Mouse (Mus musculus): ENCODE measurements around the gene Maff. TPM values are rescaled to one million over a fixed set of nuclear protein-coding genes. Genes with fewer than 3 reads are reported as not detected.
A peak's percentile ranks its signal among the peaks of the same experiment; 100 is the strongest.

Maff gene
- polyA plus RNA-seq, 1 experiment from 2014 or later: 6.4 TPM

DNA sequence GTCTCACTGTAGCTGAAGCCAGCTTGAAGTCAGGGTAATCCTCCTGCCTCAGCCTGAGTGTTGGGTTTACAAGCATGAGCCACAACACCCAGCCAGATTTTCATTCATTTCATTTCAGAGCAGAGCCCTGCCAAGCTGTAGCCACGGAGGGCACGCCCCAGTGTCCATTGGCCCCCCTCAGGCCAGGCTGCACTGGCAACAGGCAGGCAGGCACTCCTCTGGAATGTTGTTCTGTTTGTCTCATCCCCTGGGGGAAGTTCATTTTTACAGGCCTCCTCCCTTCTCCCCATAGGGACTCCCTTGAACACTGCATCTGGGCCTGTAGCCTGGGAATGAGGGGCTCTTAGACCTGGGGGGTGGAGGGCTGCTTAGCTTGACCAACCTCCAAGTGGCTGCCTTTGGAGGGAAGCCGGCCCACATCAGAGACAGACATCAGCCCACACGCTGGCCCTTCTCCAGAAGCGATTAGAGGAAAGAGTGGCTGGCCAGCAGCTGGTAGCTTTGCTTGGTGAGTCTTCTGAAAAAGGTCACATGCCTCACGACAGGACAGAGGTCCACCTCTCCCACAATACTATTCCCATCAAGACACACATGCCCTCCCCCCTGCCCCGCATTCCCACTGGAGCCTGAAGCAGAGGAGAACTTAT, 45.1 kb downstream of the Maff start:
- H3K4me2 ChIP-seq (ENCODE audit: low read length): no peak overlapping the region
- H3K36me3 ChIP-seq (ENCODE audit: control insufficient read depth, insufficient read depth, low read length): no peaks in the 10 kb centered on the region
- no peak overlapping the region for H3K4me3 ChIP-seq (ENCODE audit: low read depth, low read length)
- no peaks in the 10 kb centered on the region for H3K9me3 ChIP-seq (ENCODE audit: control insufficient read depth, low read length)
- no peaks in the 10 kb centered on the region for H3K27me3 ChIP-seq (replicated peaks; ENCODE audit: control insufficient read depth, insufficient read depth, low read length)
- DNase-seq (ENCODE audit: low spot score) (no peak), ATAC-seq (replicated peaks; ENCODE audit: low FRiP score, low TSS enrichment, low read depth) (no peak)
- peaks cover 38% of the 10 kb centered on the region for H3K4me1 ChIP-seq (replicated peaks; ENCODE audit: control insufficient read depth, insufficient read depth, low read length)
- H3K27ac ChIP-seq (ENCODE audit: low read depth): 0 out of 2 replicates have a peak overlapping the region, but pooled peaks have one; percentile 33
- WGBS: 42% methylated on average over 7 of the region's 7 CpGs
- 0 out of 2 replicates have a peak overlapping the region, but pooled peaks have one; percentile 10 for H3K9ac ChIP-seq (ENCODE audit: low read length)

DNA sequence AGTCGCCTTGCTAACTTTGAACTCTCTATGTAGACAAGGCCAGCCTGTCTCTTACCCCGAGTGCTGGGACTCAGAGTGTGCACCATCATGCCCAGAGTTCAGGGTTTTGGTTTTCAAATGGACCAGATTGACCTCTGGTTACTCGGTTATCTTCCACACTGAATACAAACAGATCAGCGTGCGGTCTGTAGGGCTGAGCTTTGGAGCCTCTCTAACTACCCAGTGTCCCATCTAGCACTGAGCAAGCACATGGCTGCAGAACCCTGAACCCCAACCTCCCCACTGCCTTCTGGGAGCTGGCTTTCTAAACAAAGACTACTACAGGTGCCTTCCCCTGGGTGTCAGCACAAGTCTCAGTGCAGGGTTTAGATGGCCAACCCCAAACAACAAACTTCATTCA, 46.1 kb downstream of the Maff start:
- DNase-seq (ENCODE audit: low spot score): no peak
- Histone ChIP-seq H3K4me3 (ENCODE audit: low read depth, low read length) (no peak overlapping the region), H3K4me2 (ENCODE audit: low read length) (no peak overlapping the region), H3K9ac (ENCODE audit: low read length) (no peak overlapping the region), H3K36me3 (ENCODE audit: control insufficient read depth, insufficient read depth, low read length) (no peaks in the 10 kb centered on the region), H3K4me1 (replicated peaks; ENCODE audit: control insufficient read depth, insufficient read depth, low read length) (peaks cover 38% of the 10 kb centered on the region), H3K9me3 (ENCODE audit: control insufficient read depth, low read length) (no peaks in the 10 kb centered on the region), H3K27me3 (replicated peaks; ENCODE audit: control insufficient read depth, insufficient read depth, low read length) (no peaks in the 10 kb centered on the region), H3K27ac (ENCODE audit: low read depth) (no peak overlapping the region)
- ATAC-seq (replicated peaks; ENCODE audit: low FRiP score, low TSS enrichment, low read depth): no peak
- WGBS: 80% methylated on average over 5 of the region's 5 CpGs

DNA sequence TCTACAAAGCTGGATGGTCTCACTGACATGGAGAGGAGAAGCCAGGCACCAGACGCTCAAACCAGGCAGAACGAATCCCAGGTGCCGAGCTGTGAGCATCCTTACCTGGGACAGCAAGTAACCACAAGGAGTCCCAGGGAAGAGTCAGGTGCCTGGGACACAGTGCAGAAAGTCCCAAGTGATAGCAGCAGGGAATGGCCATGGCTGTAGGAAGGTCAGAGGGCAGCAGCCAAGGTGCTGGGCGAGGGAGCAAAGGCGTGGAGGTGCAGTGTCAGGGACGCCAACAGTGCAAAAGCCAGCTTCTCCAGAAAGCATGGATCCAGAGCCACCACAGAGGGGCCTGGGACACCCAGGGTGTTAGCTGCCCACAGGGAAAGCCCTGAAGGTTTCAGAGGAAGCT, 46.7 kb downstream of the Maff start:
- H3K9ac ChIP-seq (ENCODE audit: low read length): no peak overlapping the region
- no peaks in the 10 kb centered on the region for H3K36me3 ChIP-seq (ENCODE audit: control insufficient read depth, insufficient read depth, low read length)
- no peak overlapping the region for H3K4me3 ChIP-seq (ENCODE audit: low read depth, low read length)
- H3K4me2 ChIP-seq (ENCODE audit: low read length): no peak overlapping the region
- ATAC-seq (replicated peaks; ENCODE audit: low FRiP score, low TSS enrichment, low read depth) (no peak), DNase-seq (ENCODE audit: low spot score) (no peak)
- no peaks in the 10 kb centered on the region for H3K9me3 ChIP-seq (ENCODE audit: control insufficient read depth, low read length)
- H3K27ac ChIP-seq (ENCODE audit: low read depth): no peak overlapping the region
- 90% methylated on average over 6 of the region's 6 CpGs for WGBS
- peaks cover 33% of the 10 kb centered on the region for H3K4me1 ChIP-seq (replicated peaks; ENCODE audit: control insufficient read depth, insufficient read depth, low read length)
- no peaks in the 10 kb centered on the region for H3K27me3 ChIP-seq (replicated peaks; ENCODE audit: control insufficient read depth, insufficient read depth, low read length)

DNA sequence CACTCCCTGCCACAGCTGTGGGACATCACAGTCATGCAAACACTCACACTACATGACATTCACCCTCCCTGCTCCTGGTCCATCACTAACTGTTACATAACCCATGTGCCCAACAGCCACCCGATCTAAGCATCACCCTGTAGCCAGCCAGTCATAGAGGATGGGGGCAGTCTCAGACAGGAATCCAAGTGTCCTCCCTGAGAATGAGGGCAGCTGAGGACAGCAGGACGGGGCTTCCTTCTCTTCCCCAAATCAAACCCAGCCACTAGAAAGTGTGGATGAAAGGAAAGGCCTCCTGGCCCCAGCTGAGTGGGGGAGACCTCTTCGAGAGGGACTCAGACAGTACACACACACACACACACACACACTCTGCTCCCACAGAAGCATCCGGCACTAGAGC, 48.4 kb downstream of the Maff start:
- DNase-seq (ENCODE audit: low spot score): no peak
- no peak overlapping the region for H3K4me2 ChIP-seq (ENCODE audit: low read length)

DNA sequence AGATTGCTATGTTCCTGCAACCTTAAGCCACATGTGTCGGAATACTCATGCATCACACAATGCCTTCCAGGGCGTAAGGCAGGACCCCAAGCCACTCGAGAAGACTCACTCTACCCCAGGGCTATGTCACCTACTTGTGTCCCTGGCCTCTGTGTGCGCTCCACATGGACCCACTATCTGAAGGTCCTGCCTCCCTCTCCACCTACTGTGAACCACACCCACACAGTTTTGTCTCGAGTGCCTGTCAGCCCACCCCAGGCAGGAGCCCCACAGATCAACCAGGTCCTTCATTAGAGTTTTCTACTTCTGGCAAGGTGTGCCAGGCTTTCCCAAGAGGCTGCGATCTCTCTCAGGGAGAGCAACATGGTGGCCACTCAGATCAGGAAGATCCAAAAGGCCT, 48.9 kb downstream of the Maff start:
- no peak for DNase-seq (ENCODE audit: low spot score)
- Histone ChIP-seq H3K9ac (ENCODE audit: low read length) (no peak overlapping the region), H3K36me3 (ENCODE audit: control insufficient read depth, insufficient read depth, low read length) (no peaks in the 10 kb centered on the region), H3K4me3 (ENCODE audit: low read depth, low read length) (no peak overlapping the region), H3K27ac (ENCODE audit: low read depth) (no peak overlapping the region), H3K4me2 (ENCODE audit: low read length) (no peak overlapping the region), H3K4me1 (replicated peaks; ENCODE audit: control insufficient read depth, insufficient read depth, low read length) (peaks cover 38% of the 10 kb centered on the region), H3K9me3 (ENCODE audit: control insufficient read depth, low read length) (no peaks in the 10 kb centered on the region), H3K27me3 (replicated peaks; ENCODE audit: control insufficient read depth, insufficient read depth, low read length) (no peaks in the 10 kb centered on the region)
- WGBS: 74% methylated on average over 6 of the region's 6 CpGs
- ATAC-seq (replicated peaks; ENCODE audit: low FRiP score, low TSS enrichment, low read depth): no peak

More for the DNA sequence above, 48.4 kb downstream of the Maff start:
- H3K4me3 ChIP-seq (ENCODE audit: low read depth, low read length): no peak overlapping the region
- H3K9ac ChIP-seq (ENCODE audit: low read length): no peak overlapping the region
- no peaks in the 10 kb centered on the region for H3K27me3 ChIP-seq (replicated peaks; ENCODE audit: control insufficient read depth, insufficient read depth, low read length)
- H3K36me3 ChIP-seq (ENCODE audit: control insufficient read depth, insufficient read depth, low read length): no peaks in the 10 kb centered on the region
- no peak for ATAC-seq (replicated peaks; ENCODE audit: low FRiP score, low TSS enrichment, low read depth)
- no peaks in the 10 kb centered on the region for H3K9me3 ChIP-seq (ENCODE audit: control insufficient read depth, low read length)
- no peak overlapping the region for H3K27ac ChIP-seq (ENCODE audit: low read depth)
- 60% methylated on average over 4 of the region's 4 CpGs for WGBS
- H3K4me1 ChIP-seq (replicated peaks; ENCODE audit: control insufficient read depth, insufficient read depth, low read length): peaks cover 38% of the 10 kb centered on the region

DNA sequence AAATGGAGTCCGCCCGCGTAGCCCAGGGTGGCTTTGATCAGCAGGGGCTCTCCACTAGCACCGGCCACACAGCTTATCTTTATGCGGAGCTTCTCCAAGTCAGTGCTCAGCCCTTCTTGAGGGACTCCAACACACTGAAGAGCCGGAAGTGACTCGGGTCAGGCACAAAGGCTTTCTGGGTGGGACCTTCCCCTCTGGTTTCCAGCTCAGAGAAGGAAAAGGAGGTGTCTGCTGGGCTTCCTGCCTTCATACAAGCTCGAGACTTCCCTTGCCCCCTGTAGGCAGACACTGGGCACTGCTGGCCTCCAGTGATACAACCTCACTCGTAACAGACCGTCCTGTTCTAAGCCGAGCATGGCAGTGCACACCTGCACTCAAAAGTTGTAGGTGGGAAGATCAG, 50.3 kb downstream of the Maff start:
- H3K36me3 ChIP-seq (ENCODE audit: control insufficient read depth, insufficient read depth, low read length): no peaks in the 10 kb centered on the region
- no peaks in the 10 kb centered on the region for H3K27me3 ChIP-seq (replicated peaks; ENCODE audit: control insufficient read depth, insufficient read depth, low read length)
- H3K9me3 ChIP-seq (ENCODE audit: control insufficient read depth, low read length): no peaks in the 10 kb centered on the region
- no peak overlapping the region for H3K4me2 ChIP-seq (ENCODE audit: low read length)
- no peak overlapping the region for H3K4me3 ChIP-seq (ENCODE audit: low read depth, low read length)
- no peak overlapping the region for H3K27ac ChIP-seq (ENCODE audit: low read depth)
- 81% methylated on average over 11 of the region's 11 CpGs for WGBS
- H3K4me1 ChIP-seq (replicated peaks; ENCODE audit: control insufficient read depth, insufficient read depth, low read length): peaks cover 38% of the 10 kb centered on the region
- DNase-seq (ENCODE audit: low spot score) (no peak), ATAC-seq (replicated peaks; ENCODE audit: low FRiP score, low TSS enrichment, low read depth) (no peak)
- no peak overlapping the region for H3K9ac ChIP-seq (ENCODE audit: low read length)

DNA sequence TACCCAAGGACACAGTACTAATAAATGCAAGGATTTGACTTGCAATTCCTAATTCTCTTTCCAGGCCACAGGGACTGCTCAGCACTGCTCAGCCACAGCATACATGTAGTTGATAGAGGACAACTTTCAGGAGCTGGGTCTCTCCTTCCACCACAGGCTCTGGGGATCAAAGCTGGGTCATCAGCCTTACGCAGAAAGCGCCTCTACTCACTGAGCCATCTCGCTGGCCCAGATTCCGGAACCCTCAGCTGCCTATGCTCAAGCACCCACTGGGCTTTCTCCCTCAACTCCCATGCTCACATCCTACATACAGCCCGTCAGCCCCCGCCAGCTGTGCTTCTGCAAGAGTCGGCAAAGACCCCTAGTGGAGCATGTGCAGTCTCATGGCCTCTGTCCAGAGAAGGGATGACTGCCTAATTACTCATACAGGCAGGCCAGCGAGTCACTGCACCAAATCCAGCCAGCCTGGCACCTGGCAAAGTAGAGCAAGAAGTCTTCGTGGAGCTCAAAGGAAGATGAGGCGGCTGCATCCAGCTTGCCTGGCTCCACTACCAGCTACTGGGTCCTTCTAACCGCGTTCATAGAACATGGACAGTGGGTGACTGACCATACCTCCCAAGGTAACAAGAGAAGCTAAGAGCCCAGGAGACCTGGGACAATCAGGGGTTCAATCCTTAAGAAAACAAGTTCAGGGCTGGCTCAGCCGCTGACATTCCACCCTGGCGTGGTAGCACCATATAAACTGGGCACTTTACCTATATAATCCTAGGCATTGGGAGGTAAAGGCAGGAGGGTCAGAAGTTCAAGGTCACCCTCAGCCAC, 53.0 kb downstream of the Maff start:
- 70% methylated on average over 14 of the region's 14 CpGs for WGBS
- H3K4me1 ChIP-seq (replicated peaks; ENCODE audit: control insufficient read depth, insufficient read depth, low read length): peaks cover 41% of the 10 kb centered on the region
- H3K9ac ChIP-seq (ENCODE audit: low read length): no peak overlapping the region
- no peaks in the 10 kb centered on the region for H3K36me3 ChIP-seq (ENCODE audit: control insufficient read depth, insufficient read depth, low read length)
- ATAC-seq (replicated peaks; ENCODE audit: low FRiP score, low TSS enrichment, low read depth) (no peak), DNase-seq (ENCODE audit: low spot score) (no peak)
- 0 out of 2 replicates have a peak, but pooled peaks cover 5% of the 10 kb centered on the region for H3K27me3 ChIP-seq (replicated peaks; ENCODE audit: control insufficient read depth, insufficient read depth, low read length)
- H3K27ac ChIP-seq (ENCODE audit: low read depth): no peak overlapping the region
- H3K4me2 ChIP-seq (ENCODE audit: low read length): no peak overlapping the region
- H3K9me3 ChIP-seq (ENCODE audit: control insufficient read depth, low read length): no peaks in the 10 kb centered on the region
- no peak overlapping the region for H3K4me3 ChIP-seq (ENCODE audit: low read depth, low read length)

DNA sequence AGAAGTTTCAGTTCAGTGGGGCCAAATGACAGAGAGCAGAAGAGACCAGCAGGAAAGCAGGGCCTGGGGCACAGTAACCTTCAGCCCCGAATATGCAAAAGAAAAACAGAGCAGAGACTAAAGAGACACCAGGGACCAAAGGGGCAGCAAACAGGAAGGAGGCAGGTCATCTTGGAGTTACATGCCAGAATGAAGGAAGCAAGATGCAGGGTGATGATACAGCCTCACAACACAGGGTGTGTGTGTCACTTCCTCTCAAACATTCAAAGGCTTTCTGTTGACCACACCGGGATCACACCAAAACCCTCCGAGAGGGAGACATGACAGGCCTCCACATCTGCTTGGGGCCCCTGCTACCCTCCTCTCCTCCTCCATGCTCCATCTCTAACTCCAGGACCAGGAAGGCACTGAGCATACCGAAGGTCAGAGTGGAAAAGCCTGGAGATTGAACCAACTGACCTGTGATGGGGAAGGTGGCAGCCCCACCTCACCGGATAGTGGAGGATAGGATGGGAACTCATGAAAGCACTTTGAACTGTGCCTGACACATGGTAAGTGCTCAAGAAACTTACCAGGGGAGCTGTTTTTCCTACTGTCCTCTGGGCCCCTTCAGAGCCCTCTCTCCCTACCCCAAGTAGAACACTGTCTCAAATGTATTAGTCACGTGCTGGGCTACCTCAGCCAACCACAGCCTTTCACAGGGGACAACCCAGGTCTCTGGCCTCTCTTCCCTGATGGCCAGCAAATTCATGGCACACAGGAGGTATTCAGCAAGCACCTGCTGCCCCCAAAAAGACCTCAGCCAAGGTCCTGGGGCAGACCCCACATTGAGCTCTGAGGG, 53.9 kb downstream of the Maff start:
- Histone ChIP-seq H3K4me2 (ENCODE audit: low read length) (no peak overlapping the region), H3K9me3 (ENCODE audit: control insufficient read depth, low read length) (no peaks in the 10 kb centered on the region), H3K4me3 (ENCODE audit: low read depth, low read length) (no peak overlapping the region), H3K36me3 (ENCODE audit: control insufficient read depth, insufficient read depth, low read length) (no peaks in the 10 kb centered on the region), H3K9ac (ENCODE audit: low read length) (no peak overlapping the region), H3K4me1 (replicated peaks; ENCODE audit: control insufficient read depth, insufficient read depth, low read length) (peaks cover 33% of the 10 kb centered on the region), H3K27ac (ENCODE audit: low read depth) (no peak overlapping the region), H3K27me3 (replicated peaks; ENCODE audit: control insufficient read depth, insufficient read depth, low read length) (peaks cover 11% of the 10 kb centered on the region; the same call in 1 of the 2 replicates)
- ATAC-seq (replicated peaks; ENCODE audit: low FRiP score, low TSS enrichment, low read depth): no peak
- WGBS: 61% methylated on average over 6 of the region's 6 CpGs
- DNase-seq (ENCODE audit: low spot score): no peak
